Mouse (Mus musculus) bone marrow, adult 2 months (tissue): ENCODE data around the gene Wdr20. TPM values are rescaled to one million over a fixed set of nuclear protein-coding genes. Genes with fewer than 3 reads are reported as not detected.

ENCODE experiments used
- H3K27ac ChIP-seq: fragments of 200-500 bp; 2 replicates; pipeline ENCODE4 v1.5.1; 2012; ENCODE audit warnings: low read depth, mild to moderate bottlenecking, control low read depth, inconsistent platforms, low read length; ENCODE audit not compliant: control insufficient read depth, poor library complexity, insufficient read depth
- H3K4me1 ChIP-seq: fragments of 200-500 bp; 2 replicates; pipeline ENCODE4 v1.6.1; 2011; ENCODE audit warnings: low read length; ENCODE audit not compliant: control insufficient read depth, insufficient read depth
- H3K4me3 ChIP-seq: fragments of 200-500 bp; replicated peaks from 2 replicates; pipeline ENCODE3; 2011; ENCODE audit warnings: mild to moderate bottlenecking, low read depth, low read length, control low read depth; ENCODE audit not compliant: control insufficient read depth
- CTCF ChIP-seq: fragments of 200-500 bp; IDR thresholded peaks from 2 replicates; pipeline ENCODE4 v1.5.1; 2011; ENCODE audit warnings: low read length, control low read depth; ENCODE audit not compliant: control insufficient read depth, insufficient read depth
- POLR2A ChIP-seq: fragments of 200-500 bp; IDR thresholded peaks from 2 replicates; pipeline ENCODE4 v1.6.1; 2011; ENCODE audit warnings: low read depth, mild to moderate bottlenecking, control low read depth, low read length, borderline replicate concordance; ENCODE audit not compliant: control insufficient read depth
- WGBS: fragments of 180-500 bp; shearing (Covaris S2); methylation state at CpG from one replicate; pipeline ENCODE4 v1.1.7; 2018; 5-methylcytosine and 5-hydroxymethylcytosine counted together
- polyA plus RNA-seq: library from polyadenylated mRNA; stranded (reverse); fragments of >200 nt; gene quantifications from 2 replicates; pipeline ENCODE4 v1.2.4, GENCODE M21; 2011; ENCODE audit warnings: low replicate concordance; ENCODE audit not compliant: missing spikeins, insufficient read depth, insufficient read length

Wdr20 gene
- polyA plus RNA-seq, 1 experiment, result 16.6 TPM

DNA sequence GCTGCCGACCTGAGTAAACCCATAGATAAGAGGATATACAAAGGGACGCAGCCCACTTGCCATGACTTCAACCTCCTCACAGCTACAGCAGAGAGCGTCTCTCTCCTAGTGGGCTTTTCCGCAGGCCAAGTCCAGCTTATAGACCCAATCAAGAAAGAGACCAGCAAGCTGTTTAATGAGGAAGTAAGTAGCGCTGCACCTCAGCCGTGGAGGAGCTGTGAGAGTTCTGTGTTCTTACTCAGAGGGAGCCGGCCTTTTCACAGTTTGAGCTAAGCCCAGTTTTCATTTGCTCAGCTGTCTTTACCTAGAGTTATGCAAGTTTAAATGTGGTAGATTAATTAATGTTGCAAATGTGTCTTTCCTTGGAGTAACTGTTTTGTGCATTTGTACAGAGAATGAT is 41.6 kb downstream of the Wdr20 start:
- no peak overlapping the region for H3K4me3 ChIP-seq
- 49% methylated on average over 7 of the region's 7 CpGs for WGBS
- H3K4me1 ChIP-seq, result peaks cover 5% of the 10 kb centered on the region; the same call in 1 of the 2 replicates
- H3K27ac ChIP-seq, result no peak overlapping the region
- TF ChIP-seq CTCF (no peak), POLR2A (no peak)

GRCm38 (mm10) chr12:110781181-110781580 is 43.4 kb downstream of the Wdr20 start:
- peaks cover 3% of the 10 kb centered on the region; the same call in 1 of the 2 replicates for H3K4me1 ChIP-seq
- no peak overlapping the region for H3K4me3 ChIP-seq
- TF ChIP-seq POLR2A, result no peak
- TF ChIP-seq CTCF, result no peak
- H3K27ac ChIP-seq, result no peak overlapping the region
- whole genome bisulfite sequencing, result 91% methylated on average over 8 of the region's 8 CpGs

GRCm38 (mm10) chr12:110782278-110782677 is 44.5 kb downstream of the Wdr20 start:
- H3K4me3 ChIP-seq, result no peak overlapping the region
- H3K4me1 ChIP-seq, result peaks cover 1% of the 10 kb centered on the region; the same call in 1 of the 2 replicates
- no peak overlapping the region for H3K27ac ChIP-seq
- 73% methylated on average over 1 of the region's 1 CpGs for WGBS
- no peak for TF ChIP-seq POLR2A
- TF ChIP-seq CTCF, result no peak

DNA sequence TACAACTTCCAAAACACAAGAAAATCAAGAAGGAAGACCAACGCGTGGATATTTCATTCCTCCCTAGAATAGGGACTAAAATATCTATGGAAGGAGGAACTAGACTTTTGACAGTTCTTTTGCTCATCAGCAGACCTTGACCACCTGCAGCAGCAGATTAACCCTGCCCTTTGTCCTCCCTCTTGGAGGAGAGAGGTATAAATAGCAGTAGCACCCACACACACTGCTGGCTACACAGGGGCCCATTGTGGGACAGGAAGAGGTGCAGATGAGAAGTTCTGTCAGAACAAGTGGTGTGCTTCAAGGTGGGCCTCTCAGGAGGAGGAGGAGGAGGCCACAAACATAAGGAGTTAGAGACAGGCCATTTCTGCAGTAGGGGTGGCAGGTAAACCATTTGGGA is 46.5 kb downstream of the Wdr20 start:
- Histone ChIP-seq H3K4me3 (no peak overlapping the region), H3K4me1 (no peaks in the 10 kb centered on the region), H3K27ac (no peak overlapping the region)
- 92% methylated on average over 2 of the region's 2 CpGs for WGBS
- no peak for TF ChIP-seq POLR2A
- TF ChIP-seq CTCF, result no peak

- H3K4me1 ChIP-seq, result no peaks in the 10 kb centered on the region
- WGBS, result 62% methylated on average over 4 of the region's 4 CpGs
- H3K27ac ChIP-seq, result no peak overlapping the region
- no peak overlapping the region for H3K4me3 ChIP-seq
- no peak for TF ChIP-seq POLR2A
- TF ChIP-seq CTCF, result no peak
Observed at GRCm38 (mm10) chr12:110786243-110786642, 48.5 kb downstream of the Wdr20 start.

DNA sequence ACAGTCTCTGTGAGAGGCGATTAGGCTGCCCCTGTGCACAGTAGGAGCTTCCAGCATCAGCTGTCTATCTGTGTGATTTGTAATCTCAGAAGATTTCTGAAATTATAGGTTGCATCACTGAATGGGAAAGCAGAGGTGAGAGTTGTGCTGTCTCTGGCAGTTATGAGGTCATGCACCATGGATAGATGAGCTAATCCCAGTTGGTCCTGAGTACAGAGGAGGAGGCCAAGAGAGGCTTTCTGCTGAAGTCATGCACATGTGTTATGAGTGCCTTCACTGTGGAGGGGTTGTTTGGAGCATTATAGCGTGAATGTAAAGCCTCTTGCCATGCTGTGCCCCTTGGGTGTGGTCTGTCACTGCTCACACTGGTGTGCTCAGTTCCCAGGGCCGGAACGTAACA is 52.8 kb downstream of the Wdr20 start:
- Histone ChIP-seq H3K4me3 (no peak overlapping the region), H3K4me1 (no peaks in the 10 kb centered on the region), H3K27ac (no peak overlapping the region)
- 89% methylated on average over 4 of the region's 4 CpGs for WGBS
- TF ChIP-seq POLR2A (no peak), CTCF (no peak)

- 92% methylated on average over 8 of the region's 8 CpGs for WGBS
- no peak overlapping the region for H3K4me3 ChIP-seq
Observed at GRCm38 (mm10) chr12:110791026-110791425, 53.3 kb downstream of the Wdr20 start.

DNA sequence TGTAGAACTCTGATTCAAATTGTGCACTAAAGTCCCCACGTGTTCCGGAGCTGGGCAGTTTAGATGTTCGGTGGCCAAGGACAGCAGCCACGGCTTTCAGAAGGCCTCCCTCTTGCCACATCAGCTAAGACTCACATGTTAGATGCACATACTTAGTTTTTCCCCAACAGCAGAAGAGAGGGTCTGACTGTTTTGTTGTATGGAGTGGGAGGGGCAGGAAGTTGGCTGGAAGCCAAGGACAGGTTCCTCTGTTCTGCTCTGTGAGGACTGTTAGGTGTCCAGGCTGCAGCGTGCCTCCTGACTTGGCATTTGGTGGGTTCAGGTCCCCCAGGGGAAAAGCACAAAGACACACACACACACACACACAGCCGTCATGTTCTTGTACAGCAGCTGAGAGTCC is 57.3 kb downstream of the Wdr20 start:
- TF ChIP-seq POLR2A, result no peak
- TF ChIP-seq CTCF, result no peak
- H3K27ac ChIP-seq, result no peak overlapping the region
- WGBS, result 67% methylated on average over 6 of the region's 6 CpGs

More at GRCm38 (mm10) chr12:110791026-110791425, 53.3 kb downstream of the Wdr20 start:
- H3K27ac ChIP-seq, result no peak overlapping the region
- TF ChIP-seq POLR2A (no peak), CTCF (no peak)
- no peaks in the 10 kb centered on the region for H3K4me1 ChIP-seq

DNA sequence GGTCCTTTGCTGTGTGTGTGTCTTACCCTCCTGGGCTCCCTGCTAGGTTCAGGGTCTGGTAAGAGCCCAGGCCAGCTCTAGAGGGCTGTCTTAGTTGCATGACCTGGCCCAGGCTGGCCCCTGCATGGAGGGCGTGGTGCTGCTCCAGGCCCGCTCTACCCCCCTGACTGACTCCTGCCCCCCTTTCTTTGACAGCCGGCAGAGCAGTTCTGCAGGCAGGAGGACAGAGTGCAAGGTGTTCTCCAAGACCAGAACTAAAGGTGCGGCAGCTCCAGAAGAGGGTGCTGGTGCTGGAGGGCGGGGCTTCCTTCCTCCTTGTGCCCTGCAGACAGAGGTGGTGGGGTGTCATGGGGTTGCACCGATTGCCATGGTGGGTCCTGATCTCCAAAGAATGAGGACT is 59.0 kb downstream of the Wdr20 start:
- H3K4me1 ChIP-seq, result no peaks in the 10 kb centered on the region
- no peak overlapping the region for H3K4me3 ChIP-seq
- 62% methylated on average over 6 of the region's 6 CpGs for WGBS
- no peak for TF ChIP-seq POLR2A
- no peak for TF ChIP-seq CTCF
- no peak overlapping the region for H3K27ac ChIP-seq

More for the DNA sequence above, 57.3 kb downstream of the Wdr20 start:
- Histone ChIP-seq H3K4me3 (no peak overlapping the region), H3K4me1 (no peaks in the 10 kb centered on the region)
